Mouse (Mus musculus) retina, postnatal 7 days (tissue): ENCODE data around the gene Mybl2.
A peak's percentile ranks its signal among the peaks of the same experiment; 100 is the strongest.
"Not testable (repeated sequence)": the region's sequence is repeated elsewhere in the genome, so short reads cannot be mapped to it uniquely, and the experiment has no call there.

ENCODE experiments used
- DNase-seq: peaks from one replicate; pipeline ENCODE4 v3.0.0-alpha.2; 2012; ENCODE audit warnings: low read depth, low spot score

Gene Mybl2

DNA sequence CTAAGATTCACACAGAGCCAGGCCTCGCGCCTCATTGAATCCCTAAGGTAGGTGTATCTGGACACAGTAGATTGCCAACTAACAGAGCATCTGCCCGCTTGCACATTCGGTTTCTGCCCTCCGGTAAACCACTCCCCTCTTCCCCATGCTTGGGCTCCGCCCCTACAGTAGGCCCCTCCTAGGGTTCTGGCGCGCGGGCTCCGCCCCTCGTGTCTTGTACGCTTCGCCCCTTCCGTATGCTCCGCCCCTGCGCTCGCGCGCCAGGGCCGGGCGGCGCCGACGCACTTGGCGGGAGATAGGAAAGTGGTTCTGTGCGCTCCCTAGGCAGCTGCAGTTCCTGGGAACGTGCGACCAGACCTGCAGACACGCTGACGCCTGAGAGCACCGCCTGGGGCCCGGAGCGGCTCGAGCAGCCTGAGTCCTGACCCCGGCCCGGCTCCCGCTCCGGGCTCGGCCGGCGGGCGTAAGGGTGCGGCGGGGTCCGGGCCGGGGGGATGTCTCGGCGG lies at the start of gene Mybl2:
Gene Mybl2, plus strand, starts transcription at position 353 of the 506 bp plus-strand sequence.
- DNase-seq = peak; percentile 83

DNA sequence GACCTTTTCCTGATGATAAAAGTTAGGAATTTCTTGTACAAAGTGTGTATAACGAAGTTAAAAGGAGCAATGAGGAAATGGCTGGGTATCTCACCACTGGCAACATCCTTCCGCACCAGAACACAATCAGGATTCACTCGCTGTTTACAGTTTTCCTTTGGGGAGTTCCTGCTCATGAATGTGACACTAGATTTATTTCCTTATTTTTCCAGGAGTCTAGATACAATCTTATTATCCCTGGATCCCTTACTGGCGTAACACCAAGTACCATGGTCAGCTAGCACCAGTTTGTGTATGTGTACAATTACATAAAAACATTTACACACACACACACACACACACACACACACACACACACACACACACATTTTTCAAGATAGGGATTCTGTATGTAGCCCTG lies 47.2 kb upstream of the Mybl2 start:
- no peak for DNase-seq

DNA sequence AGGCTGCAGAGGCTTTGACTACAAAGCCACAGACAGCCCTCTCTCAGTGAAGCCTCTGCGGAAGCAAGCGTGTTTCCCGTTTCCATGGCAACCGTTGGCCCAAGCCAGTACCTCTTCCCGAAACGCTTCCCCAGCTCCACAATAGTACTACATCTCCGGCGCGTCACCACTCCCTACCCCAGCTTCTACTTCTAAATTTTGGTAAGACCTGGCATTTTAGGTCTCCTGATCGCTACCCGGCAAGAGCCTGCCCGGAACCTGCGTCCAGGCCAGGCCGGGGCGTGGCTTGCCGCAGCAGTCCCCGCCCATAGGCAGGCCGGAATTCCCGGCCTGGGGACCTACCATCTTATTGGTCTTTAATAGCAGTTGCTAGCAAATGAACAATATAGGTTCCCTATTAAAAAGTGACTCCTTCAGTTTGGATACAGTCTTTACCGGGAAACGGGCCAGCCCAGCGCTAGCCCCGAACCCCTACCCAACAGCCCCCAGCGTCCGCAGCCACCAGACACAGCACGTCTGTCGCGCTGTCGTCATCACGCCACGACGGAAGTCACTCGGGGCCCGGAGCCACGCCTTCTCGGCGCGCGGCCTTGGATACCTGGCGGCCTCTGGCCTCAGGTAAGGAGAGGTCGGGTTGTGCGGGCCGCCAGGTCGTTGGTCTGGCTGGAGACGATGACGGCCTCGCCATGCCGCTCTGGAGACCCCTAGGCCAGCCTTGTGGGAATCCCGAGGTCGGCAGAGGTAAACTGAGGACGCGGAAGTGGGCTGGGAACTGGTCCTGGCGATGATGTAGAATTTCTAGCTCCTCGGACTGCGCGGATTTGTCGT lies 37.4 kb upstream of the Mybl2 start, which contains the start of gene Ift52:
Gene Ift52, plus strand, starts transcription at position 439 of the 828 bp plus-strand sequence.
- DNase-seq = peak; percentile 84

DNA sequence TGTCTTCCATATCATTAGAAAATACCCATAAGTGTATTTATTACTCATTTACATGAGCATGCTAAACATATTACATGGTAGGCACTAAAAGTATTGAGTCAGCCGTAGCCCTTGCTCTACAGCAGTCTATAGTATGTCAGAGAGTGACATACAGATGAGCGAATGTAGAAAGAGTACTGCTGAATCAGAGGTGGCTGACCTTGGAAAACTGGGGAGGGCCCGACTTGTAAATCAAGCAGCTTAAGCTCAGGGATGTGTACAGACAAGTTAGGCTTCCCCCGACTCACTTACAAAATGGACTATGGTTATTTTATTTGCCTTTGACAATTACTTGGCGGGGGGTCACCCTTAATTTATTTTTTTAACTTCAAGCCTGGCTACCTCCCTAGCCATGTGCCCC lies 23.2 kb upstream of the Mybl2 start:
- no peak for DNase-seq

DNA sequence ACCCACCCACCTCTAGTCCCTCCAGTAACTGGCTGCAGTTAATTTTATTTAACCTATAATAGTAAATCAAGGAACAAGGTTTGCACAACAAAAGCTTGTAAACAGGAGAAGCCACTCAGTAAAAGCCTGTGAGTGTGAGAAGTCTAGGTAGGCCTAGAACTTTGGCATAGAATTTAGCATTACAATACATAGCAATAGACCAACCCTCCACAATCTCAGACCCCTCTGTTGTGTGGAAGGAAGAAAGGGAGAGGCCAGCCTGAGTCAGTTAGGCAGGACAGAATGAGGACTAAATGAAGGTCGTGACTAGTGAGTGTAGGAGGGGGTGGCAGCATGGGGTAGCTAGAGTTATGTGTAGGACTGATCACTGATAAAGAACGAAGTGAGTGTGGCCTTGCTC lies 22.7 kb upstream of the Mybl2 start:
- no peak for DNase-seq

DNA sequence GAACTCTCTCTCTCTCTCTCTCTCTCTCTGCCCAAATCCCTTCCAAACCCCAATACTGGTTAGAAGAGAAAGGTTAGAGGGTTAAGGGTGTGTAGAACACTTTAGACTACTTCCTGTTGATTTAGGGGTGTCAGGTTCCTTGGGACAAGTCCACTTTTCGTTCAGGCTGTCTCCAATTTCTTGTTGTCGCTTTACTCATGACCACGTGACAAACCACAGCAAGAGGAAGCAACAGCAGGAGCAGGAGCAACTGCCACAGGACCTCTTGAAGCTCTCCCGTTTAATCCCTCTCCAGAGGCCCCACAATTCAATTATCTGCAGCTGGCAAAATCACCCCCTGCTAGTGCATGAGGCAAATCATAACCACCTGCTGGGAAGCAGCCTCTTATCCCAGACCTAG lies 21.9 kb upstream of the Mybl2 start:
- DNase-seq = no peak

DNA sequence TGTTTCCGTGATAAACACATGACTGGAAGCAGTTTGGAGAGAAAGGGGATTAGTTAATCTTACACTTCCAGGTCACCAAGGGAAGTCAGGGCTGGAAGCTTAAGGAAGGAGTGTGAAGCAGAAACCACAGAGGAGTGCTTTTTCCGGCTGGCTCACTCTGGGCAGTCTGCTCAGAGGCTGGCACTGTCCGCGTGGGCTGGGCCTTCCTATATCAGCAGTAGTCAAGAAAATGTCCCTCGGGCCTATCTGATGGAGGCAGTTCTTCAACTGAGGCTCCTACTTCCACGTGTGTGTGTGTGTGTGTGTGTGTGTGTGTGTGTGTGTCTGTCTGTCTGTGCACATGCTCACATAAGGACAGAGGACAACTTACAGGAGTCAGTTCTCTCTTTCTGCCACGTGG lies 14.5 kb upstream of the Mybl2 start:
- DNase-seq = no peak

DNA sequence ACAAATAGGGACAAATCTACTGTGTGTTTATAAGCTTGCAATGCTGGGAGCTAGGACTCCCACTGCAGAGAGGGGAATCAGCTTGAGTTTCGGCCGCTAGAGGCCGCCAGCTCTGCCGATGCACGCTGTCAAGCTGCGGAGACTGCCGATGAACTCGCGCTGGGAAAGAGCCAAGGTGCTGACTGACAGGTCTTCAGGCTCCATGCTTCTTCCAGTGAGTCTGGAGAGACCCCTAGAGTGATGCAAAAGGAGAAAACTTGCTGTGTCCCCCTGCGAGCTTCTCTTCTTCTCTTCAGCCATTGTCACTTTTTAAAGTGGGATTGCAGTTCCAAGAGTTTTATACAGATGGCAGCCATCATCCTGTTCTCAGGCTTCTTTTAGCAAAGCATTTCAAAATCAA lies 6.4 kb upstream of the Mybl2 start:
- DNase-seq = peak; percentile 51

DNA sequence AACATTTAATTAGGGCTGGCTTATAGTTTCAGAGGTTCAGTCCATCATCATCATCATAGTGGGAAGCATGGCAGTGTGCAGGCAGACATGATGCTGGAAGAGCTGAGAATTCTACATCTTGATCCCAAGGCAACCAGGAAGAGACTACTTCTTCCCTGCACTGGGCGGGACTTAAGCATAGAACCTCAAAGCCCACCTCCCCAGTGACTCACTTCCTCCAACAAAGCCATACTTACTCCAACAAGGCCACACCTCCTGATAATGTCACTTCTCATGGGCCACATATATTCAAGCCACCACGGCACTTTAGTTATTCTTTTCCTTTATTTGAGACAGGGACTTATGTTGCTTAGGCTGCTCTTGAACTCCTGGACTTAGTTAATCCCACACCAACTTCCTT lies 5.4 kb upstream of the Mybl2 start:
- no peak for DNase-seq

DNA sequence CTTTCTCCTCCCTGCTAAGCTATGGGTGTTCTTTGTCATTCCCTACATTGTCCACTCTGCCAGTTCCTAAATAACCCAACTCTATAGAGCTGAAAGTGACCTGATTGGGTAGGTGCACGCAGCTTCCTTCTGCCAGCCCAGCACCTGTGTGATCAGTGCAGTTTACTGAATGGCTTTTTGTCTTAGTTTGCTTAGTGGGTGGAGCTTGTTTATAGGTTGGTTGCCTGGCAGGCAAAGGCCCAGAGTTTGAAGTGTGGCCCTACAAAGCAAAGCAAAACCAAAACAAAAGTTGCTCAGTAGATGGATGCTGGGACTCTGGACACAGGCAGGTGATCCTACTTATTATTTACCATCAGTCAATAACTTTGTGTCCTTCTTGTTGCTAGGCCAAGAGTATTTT lies 2.8 kb upstream of the Mybl2 start:
- DNase-seq = no peak

DNA sequence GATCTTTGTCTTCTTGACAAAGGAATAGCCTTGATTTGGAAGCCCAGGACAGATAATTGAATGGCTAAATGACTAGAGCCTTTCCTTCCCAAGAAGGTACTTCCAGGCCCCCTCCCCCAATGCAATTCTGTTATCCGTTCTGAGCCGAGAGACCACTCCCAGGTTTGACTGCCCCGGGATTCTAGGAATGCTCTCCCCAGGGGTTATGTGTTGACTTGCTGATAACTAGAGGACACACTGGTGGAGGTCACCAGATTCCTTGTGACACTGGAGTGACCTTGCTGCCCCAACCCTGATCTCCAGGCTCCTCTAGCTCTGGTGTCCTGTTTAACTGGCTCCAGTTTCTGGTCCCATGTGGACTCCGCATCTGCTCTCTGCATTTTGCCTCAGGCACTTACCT lies 2.4 kb upstream of the Mybl2 start:
- DNase-seq = no peak

DNA sequence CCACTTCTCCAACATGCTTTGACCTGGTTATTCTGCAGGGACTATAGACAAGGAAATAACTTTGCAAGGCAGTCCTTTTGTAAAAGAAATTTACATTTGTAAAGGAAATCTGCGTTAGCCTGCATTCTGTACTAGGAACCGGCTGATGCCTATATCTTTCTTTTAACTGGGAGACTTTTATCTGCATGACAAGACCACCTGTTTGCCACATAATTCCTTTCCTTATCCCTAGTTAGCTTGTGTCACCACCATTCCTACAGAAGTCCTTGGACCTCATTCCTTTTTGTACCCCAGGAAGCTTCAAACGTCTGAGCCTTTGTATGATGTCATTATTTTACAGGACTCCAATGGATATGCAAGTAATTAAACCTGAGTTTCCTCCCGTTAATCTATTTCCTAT lies 1.7 kb upstream of the Mybl2 start:
- DNase-seq = no peak

DNA sequence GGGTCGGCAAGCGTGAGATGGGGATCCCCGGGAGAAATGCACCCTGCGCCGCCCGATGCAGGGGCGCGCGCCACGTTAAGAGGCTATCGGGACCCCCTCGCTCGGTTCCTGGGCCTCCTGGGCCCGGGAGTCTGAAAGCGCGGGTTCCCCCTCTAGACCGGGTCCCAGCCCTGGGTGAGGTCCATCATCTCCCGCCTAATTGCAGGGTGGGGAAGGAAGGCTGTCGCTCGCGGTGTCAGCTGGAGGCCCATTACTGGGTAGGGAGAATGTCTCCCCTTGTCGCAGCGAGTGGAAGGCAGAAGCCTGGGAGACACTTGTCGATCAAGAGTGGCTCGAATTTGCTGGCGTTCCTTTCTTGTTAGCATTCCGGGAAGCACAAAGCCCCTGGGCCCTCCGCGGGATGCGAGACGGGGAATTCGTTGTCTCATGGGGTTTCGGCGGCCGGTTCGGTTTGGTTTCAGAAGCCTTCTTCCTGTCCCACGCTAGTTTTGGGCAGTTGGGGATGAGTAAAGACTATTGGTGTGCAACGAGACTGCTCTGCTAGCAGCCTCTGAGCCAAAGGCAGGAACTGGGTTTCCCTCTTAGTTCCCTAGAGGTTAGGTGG lies 506 bp downstream of the Mybl2 start:
- DNase-seq = no peak

DNA sequence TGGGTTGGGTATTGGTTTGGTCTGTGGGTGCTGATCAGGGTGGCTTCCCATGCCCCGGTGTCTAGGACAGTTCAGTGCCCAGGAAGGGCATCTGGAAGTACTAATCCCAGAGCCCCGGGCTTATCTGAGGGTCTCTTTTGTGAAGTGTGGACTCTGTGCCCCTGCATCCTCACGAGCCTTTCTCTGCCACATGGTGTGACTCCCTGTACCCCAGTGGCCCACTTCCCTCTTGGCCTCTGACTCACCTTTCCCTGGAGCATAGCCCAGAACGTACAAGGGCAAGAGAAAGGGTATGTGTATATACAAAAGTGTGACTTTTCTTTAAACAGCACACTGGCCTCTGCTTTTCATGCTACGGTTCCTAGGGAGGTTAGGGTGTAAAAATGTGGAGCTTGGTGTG lies 1.2 kb downstream of the Mybl2 start:
- DNase-seq = no peak

DNA sequence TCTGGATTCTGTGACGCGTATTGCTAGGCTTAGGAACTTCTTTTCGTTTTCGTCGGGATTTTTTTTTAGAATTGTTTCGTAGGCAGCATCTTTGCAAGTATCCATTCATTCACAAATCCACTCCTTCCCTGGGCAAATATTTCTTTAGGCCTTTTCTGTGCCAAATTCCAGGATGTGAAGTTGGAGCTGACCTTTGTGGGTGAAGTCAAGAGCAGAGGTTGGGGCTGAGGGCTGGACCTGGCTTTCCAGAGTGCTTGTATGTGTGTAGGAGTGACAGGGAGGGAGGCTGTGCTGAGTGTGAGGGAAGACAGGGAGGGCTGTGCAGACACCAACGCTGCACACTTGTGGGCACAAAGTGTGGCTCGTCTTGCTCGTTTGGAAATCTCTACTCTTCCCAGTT lies 2.1 kb downstream of the Mybl2 start:
- DNase-seq = no peak

DNA sequence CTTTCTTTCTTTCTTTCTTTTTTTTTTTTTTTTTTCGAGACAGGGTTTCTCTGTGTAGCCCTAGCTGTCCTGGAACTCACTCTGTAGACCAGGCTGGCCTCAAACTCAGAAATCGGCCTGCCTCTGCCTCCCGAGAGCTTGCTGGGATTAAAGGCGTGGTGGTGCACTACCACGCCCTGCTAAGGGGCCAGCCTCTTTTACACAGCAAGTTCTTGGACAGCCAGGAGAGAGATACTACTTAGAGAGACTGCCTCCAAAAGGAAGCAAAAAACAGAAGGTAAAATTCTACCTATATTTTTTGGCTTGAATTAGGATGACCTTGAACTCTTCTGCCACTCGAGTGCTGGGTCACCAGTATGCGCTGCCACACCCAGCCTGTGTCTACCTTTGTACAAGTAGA lies 4.5 kb downstream of the Mybl2 start:
- DNase-seq = not testable (repeated sequence)

DNA sequence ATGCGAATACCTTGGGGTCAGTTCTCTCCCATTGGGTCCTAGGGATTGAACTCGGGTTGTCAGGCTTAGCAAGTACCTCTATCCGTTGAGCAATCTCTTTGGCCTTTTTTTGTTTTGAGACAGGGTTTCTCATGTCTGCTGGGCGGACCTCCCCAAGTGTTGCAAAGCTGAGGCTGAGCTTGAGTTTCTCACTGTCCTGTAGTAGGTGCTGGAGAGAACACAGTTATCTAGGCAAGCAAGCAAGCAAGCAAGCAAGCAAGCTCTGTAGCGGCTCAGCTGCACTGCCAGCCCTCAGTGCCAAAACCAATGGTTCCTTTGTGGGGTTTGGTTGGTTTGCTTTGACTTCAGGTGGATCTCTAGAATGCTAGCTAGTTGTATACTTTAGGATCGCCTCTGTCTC lies 6.1 kb downstream of the Mybl2 start:
- DNase-seq = no peak

DNA sequence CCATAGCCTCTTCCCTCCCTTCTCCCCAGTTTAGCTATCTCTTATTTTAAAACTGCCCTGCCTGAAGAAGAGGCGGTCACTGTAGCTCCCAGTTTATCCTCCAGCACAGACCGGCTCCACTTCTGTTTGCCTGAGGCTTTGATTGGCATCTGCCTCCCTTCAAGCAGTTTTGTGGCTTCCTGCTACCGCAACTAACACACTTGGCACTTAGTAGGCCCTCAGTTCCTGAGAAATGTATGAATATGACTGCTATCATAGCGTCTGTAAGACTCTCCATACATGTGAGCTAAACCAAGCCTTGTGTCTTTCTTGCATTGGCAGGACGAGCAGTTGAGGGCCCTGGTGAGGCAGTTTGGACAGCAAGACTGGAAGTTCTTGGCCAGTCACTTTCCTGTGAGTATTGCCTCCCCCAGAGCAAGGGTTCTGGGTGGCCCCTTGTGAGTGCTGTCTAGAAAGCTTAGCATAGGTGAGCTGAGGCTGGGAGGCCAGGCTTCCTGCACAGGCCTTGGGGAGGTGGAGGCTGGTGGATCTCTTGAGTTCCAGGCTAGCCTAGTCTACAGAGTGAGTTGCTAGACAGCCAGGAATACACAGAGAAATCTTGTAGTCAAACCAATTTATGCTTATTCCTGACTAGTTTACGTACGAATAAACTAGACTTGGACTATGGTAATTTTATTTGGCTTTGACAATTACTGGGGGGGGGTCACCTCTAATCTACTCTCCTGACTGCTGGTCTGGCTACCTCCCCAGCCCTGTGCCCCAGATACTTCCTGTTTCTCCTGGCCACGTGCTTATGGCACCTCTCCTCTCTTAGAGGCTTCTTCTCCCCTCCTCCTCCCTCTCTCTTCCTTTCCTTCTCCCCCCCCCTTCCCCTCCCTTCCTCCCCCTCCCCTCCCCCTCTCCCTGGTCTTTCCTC lies 7.0 kb downstream of the Mybl2 start:
- DNase-seq = no peak

DNA sequence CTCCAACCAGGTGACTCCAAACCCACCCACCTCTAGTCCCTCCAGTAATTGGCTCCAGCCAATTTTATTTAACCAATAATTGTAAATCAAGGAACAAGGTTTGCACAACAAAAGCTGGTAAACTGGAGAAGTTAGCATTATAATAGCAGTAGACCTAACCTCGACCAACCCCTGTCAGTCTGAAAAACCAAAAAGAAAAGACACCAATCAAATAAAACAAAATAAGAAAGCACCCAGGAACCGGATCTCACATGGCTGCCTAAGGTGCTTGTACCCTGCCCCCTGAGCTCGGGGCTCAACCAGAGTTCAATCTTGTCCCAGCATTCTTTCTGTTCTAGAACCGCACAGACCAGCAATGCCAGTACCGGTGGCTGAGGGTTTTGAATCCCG lies 7.6 kb downstream of the Mybl2 start:
- no peak for DNase-seq

DNA sequence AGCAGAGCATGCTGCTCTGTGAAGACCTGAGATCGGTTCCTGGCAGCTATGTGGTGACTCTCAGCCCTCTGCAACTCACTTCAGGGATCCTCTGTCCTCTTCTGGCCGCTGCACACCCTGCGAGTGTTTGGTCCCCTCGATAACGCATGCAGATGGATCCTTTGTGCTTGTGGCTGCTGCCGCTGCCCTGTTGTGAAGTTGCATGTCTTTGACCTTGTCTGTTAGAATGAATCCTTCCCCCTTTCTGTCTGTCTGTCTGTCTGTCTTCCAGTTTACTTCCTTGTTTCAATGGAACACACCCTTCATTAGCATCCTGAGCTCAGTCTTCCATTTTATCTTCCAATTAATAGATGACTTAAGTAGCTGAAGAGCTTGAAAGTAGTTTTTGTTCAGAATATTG lies 11.8 kb downstream of the Mybl2 start:
- no peak for DNase-seq

DNA sequence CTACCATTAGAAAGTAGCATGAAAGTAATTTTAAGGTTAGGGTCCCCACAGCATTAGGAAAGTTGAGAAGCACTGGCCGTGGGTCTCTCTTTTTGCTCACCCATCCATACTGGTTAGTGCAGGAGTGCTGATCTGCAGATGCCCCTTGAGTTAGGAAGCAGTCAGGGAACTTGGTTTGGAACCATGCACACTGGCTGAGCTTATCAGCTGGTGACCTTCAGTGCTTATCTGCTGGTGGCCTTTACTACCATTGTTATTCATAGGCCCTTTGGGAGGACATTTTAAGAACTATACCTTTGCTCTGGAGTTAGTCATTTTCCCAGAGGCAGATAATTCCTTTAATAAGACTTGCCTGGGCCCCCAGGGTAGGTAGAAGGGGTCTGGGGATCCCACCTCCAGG lies 12.7 kb downstream of the Mybl2 start:
- no peak for DNase-seq

DNA sequence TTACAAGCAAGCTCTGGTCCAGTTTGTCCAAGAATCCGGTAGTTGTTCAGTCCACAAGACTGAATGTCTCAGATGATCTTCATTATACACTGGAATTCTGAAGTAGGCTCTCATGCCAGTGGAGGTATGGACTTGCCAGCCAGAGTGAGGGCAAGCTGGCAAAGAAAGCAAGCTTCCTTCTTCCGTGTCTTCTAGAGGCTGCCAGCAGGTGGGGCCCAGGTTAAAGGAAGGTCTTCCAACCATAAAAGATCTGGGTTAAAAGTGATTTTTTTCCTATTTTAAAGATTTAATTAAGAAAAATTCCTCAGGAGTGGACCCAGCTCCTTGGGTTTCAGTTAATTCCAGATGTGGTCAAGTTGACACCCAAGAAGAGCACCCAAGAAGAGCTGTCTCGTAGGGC lies 15.7 kb downstream of the Mybl2 start:
- DNase-seq = no peak
